Mouse (Mus musculus) lung, adult 2 months (tissue): Measurements from ENCODE around the gene Grin3a.

ENCODE experiments used
- CTCF ChIP-seq: fragments of 200-500 bp; IDR thresholded peaks from 2 replicates; pipeline ENCODE4 v1.5.1; 2011; ENCODE audit warnings: mild to moderate bottlenecking, low read length, control low read depth; ENCODE audit not compliant: insufficient read depth
- POLR2A ChIP-seq: fragments of 200-500 bp; IDR thresholded peaks from 2 replicates; pipeline ENCODE4 v1.6.1; 2011; ENCODE audit warnings: low read depth, mild to moderate bottlenecking, control low read depth, low read length, borderline replicate concordance; ENCODE audit errors: extremely low read depth

DNA sequence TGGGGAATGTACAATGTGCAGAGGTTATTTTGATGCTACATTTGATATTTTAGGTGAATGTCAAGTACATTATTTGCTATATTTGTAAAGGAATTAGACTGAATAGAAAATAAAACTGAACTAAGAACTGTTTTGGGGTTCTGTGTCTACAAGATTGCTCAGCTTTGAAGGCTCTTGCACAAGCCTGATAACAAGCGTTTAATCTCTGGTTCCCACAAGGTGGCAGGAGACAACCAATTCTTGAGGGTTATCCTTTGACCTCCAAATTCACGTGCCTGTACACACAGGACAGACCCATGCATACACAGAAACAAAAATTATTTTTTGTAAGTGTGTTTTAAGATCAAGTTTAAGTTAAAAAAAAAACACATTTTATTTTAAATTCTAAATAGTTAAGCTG, 205.6 kb downstream of the Grin3a start:
- no peak for TF ChIP-seq CTCF
- no peak for TF ChIP-seq POLR2A
